Mouse (Mus musculus): ENCODE data around the gene Ciz1. TPM values are rescaled to one million over a fixed set of nuclear protein-coding genes. Genes with fewer than 3 reads are reported as not detected.
A peak's percentile ranks its signal among the peaks of the same experiment; 100 is the strongest.

Ciz1 gene
- polyA plus RNA-seq, 1 experiment: 275 TPM

- TF ChIP-seq POLR2A (IDR thresholded peaks at IDR 0.05; ENCODE audit: low read depth, low read length) (no peak), CTCF (IDR thresholded peaks at IDR 0.05; ENCODE audit: extremely low read depth, insufficient read length, insufficient replicate concordance, low read depth, low read length) (no peak)
- Histone ChIP-seq H3K27ac (ENCODE audit: insufficient read depth, low read depth, low read length) (no peak within 1 kb of the TSS), H3K4me1 (ENCODE audit: control insufficient read depth, insufficient read depth, insufficient read length, low read length) (peaks cover 4% of the 10 kb centered on the region; the same call in 1 of the 2 replicates), H3K27me3 (ENCODE audit: control insufficient read depth, insufficient read depth, low read length) (no peaks in the 10 kb centered on the region), H3K4me3 (ENCODE audit: low read depth, low read length) (peak within 1 kb of the TSS; percentile 77), H3K36me3 (ENCODE audit: control insufficient read depth, insufficient read depth, low read length) (peaks cover 20% of the 10 kb centered on the region)
- WGBS: under 1% methylated on average over 45 of the region's 47 CpGs
Measured at GRCm38 (mm10) chr2:32381775-32382223, 29.7 kb downstream of the Ciz1 start, which contains the start of gene 1110008P14Rik. TSS of gene 1110008P14Rik (minus strand) at chr2:32381938.

GRCm38 (mm10) chr2:32382689-32383088, 30.6 kb downstream of the Ciz1 start:
- Histone ChIP-seq H3K27me3 (ENCODE audit: control insufficient read depth, insufficient read depth, low read length) (no peaks in the 10 kb centered on the region), H3K27ac (ENCODE audit: insufficient read depth, low read depth, low read length) (no peak overlapping the region), H3K36me3 (ENCODE audit: control insufficient read depth, insufficient read depth, low read length) (peaks cover 13% of the 10 kb centered on the region), H3K4me3 (ENCODE audit: low read depth, low read length) (no peak overlapping the region), H3K4me1 (ENCODE audit: control insufficient read depth, insufficient read depth, insufficient read length, low read length) (peaks cover 4% of the 10 kb centered on the region; the same call in 1 of the 2 replicates)
- TF ChIP-seq CTCF (IDR thresholded peaks at IDR 0.05; ENCODE audit: extremely low read depth, insufficient read length, insufficient replicate concordance, low read depth, low read length) (no peak), POLR2A (IDR thresholded peaks at IDR 0.05; ENCODE audit: low read depth, low read length) (no peak)
- WGBS: 66% methylated on average over 2 of the region's 2 CpGs

GRCm38 (mm10) chr2:32387706-32388490, 35.8 kb downstream of the Ciz1 start, which contains the start of gene Lcn2:
TSS of gene Lcn2 (minus strand) at chr2:32388252.
- H3K27me3 ChIP-seq (ENCODE audit: control insufficient read depth, insufficient read depth, low read length): no peaks in the 10 kb centered on the region
- no peak within 1 kb of the TSS for H3K27ac ChIP-seq (ENCODE audit: insufficient read depth, low read depth, low read length)
- WGBS: 39% methylated on average over 5 of the region's 5 CpGs
- no peak within 1 kb of the TSS; the same call in 1 of the 2 replicates for H3K4me3 ChIP-seq (ENCODE audit: low read depth, low read length)
- H3K4me1 ChIP-seq (ENCODE audit: control insufficient read depth, insufficient read depth, insufficient read length, low read length): 0 out of 2 replicates have a peak, but pooled peaks cover 2% of the 10 kb centered on the region
- TF ChIP-seq POLR2A (IDR thresholded peaks at IDR 0.05; ENCODE audit: low read depth, low read length) (no peak), CTCF (IDR thresholded peaks at IDR 0.05; ENCODE audit: extremely low read depth, insufficient read length, insufficient replicate concordance, low read depth, low read length) (no peak)
- H3K36me3 ChIP-seq (ENCODE audit: control insufficient read depth, insufficient read depth, low read length): no peaks in the 10 kb centered on the region

- TF ChIP-seq CTCF (IDR thresholded peaks at IDR 0.05; ENCODE audit: extremely low read depth, insufficient read length, insufficient replicate concordance, low read depth, low read length): no peak
- no peak for TF ChIP-seq POLR2A (IDR thresholded peaks at IDR 0.05; ENCODE audit: low read depth, low read length)
- 77% methylated on average over 2 of the region's 2 CpGs for WGBS
- H3K27me3 ChIP-seq (ENCODE audit: control insufficient read depth, insufficient read depth, low read length): no peaks in the 10 kb centered on the region
Measured at GRCm38 (mm10) chr2:32389157-32389556, 37.0 kb downstream of the Ciz1 start.

GRCm38 (mm10) chr2:32390871-32391270, 38.7 kb downstream of the Ciz1 start:
- H3K4me1 ChIP-seq (ENCODE audit: control insufficient read depth, insufficient read depth, insufficient read length, low read length): peaks cover 2% of the 10 kb centered on the region; the same call in 1 of the 2 replicates
- 77% methylated on average over 8 of the region's 8 CpGs for WGBS
- no peaks in the 10 kb centered on the region for H3K36me3 ChIP-seq (ENCODE audit: control insufficient read depth, insufficient read depth, low read length)
- no peaks in the 10 kb centered on the region for H3K27me3 ChIP-seq (ENCODE audit: control insufficient read depth, insufficient read depth, low read length)
- H3K27ac ChIP-seq (ENCODE audit: insufficient read depth, low read depth, low read length): no peak overlapping the region
- H3K4me3 ChIP-seq (ENCODE audit: low read depth, low read length): no peak overlapping the region
- TF ChIP-seq CTCF (IDR thresholded peaks at IDR 0.05; ENCODE audit: extremely low read depth, insufficient read length, insufficient replicate concordance, low read depth, low read length) (no peak), POLR2A (IDR thresholded peaks at IDR 0.05; ENCODE audit: low read depth, low read length) (no peak)

More at GRCm38 (mm10) chr2:32389157-32389556, 37.0 kb downstream of the Ciz1 start:
- no peak overlapping the region for H3K4me3 ChIP-seq (ENCODE audit: low read depth, low read length)
- H3K27ac ChIP-seq (ENCODE audit: insufficient read depth, low read depth, low read length): no peak overlapping the region
- H3K4me1 ChIP-seq (ENCODE audit: control insufficient read depth, insufficient read depth, insufficient read length, low read length): 0 out of 2 replicates have a peak, but pooled peaks cover 2% of the 10 kb centered on the region
- no peaks in the 10 kb centered on the region for H3K36me3 ChIP-seq (ENCODE audit: control insufficient read depth, insufficient read depth, low read length)

GRCm38 (mm10) chr2:32392063-32392462, 39.9 kb downstream of the Ciz1 start:
- Histone ChIP-seq H3K36me3 (ENCODE audit: control insufficient read depth, insufficient read depth, low read length) (no peaks in the 10 kb centered on the region), H3K27me3 (ENCODE audit: control insufficient read depth, insufficient read depth, low read length) (no peaks in the 10 kb centered on the region), H3K4me1 (ENCODE audit: control insufficient read depth, insufficient read depth, insufficient read length, low read length) (peaks cover 2% of the 10 kb centered on the region; the same call in 1 of the 2 replicates), H3K4me3 (ENCODE audit: low read depth, low read length) (no peak overlapping the region), H3K27ac (ENCODE audit: insufficient read depth, low read depth, low read length) (no peak overlapping the region)
- WGBS: 69% methylated on average over 5 of the region's 5 CpGs
- TF ChIP-seq POLR2A (IDR thresholded peaks at IDR 0.05; ENCODE audit: low read depth, low read length) (no peak), CTCF (IDR thresholded peaks at IDR 0.05; ENCODE audit: extremely low read depth, insufficient read length, insufficient replicate concordance, low read depth, low read length) (no peak)

GRCm38 (mm10) chr2:32394973-32395372, 42.8 kb downstream of the Ciz1 start:
- Histone ChIP-seq H3K27me3 (ENCODE audit: control insufficient read depth, insufficient read depth, low read length) (no peaks in the 10 kb centered on the region), H3K36me3 (ENCODE audit: control insufficient read depth, insufficient read depth, low read length) (0 out of 2 replicates have a peak, but pooled peaks cover 1% of the 10 kb centered on the region), H3K27ac (ENCODE audit: insufficient read depth, low read depth, low read length) (peak overlapping the region; percentile 92), H3K4me3 (ENCODE audit: low read depth, low read length) (peak overlapping the region; percentile 90), H3K4me1 (ENCODE audit: control insufficient read depth, insufficient read depth, insufficient read length, low read length) (peaks cover 8% of the 10 kb centered on the region; the same call in 1 of the 2 replicates)
- 2% methylated on average over 8 of the region's 8 CpGs for WGBS
- TF ChIP-seq POLR2A (IDR thresholded peaks at IDR 0.05; ENCODE audit: low read depth, low read length) (no peak), CTCF (IDR thresholded peaks at IDR 0.05; ENCODE audit: extremely low read depth, insufficient read length, insufficient replicate concordance, low read depth, low read length) (peak; percentile 45; the same call in 1 of the 2 replicates)
